Mouse (Mus musculus) bone marrow macrophage, adult 2 months (primary cell): ENCODE results near the gene Src.

Source experiments
- CTCF ChIP-seq: IDR thresholded peaks from 2 replicates; pipeline ENCODE4 v1.5.1; 2012; ENCODE audit warnings: low read depth, mild to moderate bottlenecking, low read length, moderate library complexity
- POLR2A ChIP-seq: IDR thresholded peaks from 2 replicates; pipeline ENCODE4 v1.6.1; 2012; ENCODE audit warnings: mild to moderate bottlenecking, low read depth, low read length, borderline replicate concordance

- no peak for TF ChIP-seq CTCF
- TF ChIP-seq POLR2A = no peak
These were observed 23.4 kb upstream of the Src start for GRCm38 (mm10) chr2:157394868-157395267.
